Mouse (Mus musculus): Measurements from ENCODE around the gene Cd81. TPM values are rescaled to one million over a fixed set of nuclear protein-coding genes. Genes with fewer than 3 reads are reported as not detected.

The Cd81 gene
- polyA plus RNA-seq, 1 experiment = 103 TPM

DNA sequence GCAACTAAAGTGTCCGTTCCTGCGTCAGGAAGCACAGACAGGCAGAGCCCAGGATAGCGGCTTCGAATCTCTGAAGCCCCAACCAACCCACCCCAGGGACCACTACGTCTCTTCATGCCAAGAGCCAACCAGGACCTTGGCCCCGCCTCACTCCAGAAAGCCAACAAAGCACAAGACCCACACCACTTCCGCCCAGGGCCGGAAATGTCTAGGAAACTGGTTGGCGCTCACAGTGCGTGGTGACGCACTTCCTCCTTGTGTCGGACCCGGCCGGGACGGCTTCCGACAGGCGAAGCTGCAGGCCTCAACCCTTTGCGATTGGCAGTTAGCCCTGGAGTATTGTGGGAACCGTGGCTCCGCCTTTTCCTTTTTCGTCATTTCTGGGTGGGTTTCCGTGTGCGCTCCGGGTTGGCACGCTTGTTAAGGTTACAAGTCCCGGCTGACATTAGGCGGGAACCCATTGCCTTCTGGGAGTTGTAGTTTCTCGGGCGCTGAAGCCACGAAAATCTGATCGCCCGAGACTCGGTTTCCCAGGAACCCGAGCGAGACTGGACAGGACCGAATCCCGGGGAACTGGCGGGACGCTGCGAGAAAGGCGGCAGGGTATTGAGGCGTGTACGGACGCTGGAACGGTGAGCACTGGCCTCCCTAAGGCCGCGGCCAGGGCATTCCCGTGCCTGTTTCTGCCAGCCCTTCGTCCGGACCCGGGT lies 16.5 kb downstream of the Cd81 start, which contains the start of gene Tssc4:
TSS of gene Tssc4 (plus strand) at position 368 of the 710 bp plus-strand sequence.
- TF ChIP-seq GATA1 (IDR thresholded peaks at IDR 0.05; ENCODE audit: low read length) = no peak

DNA sequence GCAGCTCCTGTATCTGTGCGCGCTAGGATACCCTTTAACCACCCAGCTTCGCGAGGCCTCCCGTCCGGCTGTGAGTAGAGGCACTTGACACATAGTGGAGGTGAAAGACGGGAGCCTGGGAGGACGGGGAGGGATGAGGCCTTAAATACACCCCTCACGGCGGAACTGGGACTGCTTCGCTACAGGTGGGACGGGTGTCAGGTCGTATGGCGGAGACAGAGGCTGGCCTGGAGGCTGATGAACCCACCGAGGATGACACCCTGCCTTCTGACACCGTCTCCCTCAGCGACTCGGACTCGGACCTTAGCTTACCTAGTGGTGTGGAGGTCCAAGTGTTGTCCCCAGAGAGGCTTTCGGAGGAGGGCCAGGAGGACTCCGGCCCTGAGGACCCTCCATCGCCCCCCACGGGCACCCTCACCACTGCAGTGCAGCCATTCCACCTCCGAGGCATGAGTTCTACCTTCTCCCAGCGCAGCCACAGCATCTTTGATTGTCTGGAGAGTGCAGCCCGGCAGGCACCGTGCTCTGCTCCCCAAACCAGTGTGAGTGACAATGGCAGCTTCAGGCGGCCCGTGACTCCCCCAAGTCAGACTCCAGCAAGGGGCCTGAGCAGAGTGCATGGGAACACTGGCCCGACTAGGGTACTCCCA lies 17.3 kb downstream of the Cd81 start:
- TF ChIP-seq GATA1 (IDR thresholded peaks at IDR 0.05; ENCODE audit: low read length) = no peak

DNA sequence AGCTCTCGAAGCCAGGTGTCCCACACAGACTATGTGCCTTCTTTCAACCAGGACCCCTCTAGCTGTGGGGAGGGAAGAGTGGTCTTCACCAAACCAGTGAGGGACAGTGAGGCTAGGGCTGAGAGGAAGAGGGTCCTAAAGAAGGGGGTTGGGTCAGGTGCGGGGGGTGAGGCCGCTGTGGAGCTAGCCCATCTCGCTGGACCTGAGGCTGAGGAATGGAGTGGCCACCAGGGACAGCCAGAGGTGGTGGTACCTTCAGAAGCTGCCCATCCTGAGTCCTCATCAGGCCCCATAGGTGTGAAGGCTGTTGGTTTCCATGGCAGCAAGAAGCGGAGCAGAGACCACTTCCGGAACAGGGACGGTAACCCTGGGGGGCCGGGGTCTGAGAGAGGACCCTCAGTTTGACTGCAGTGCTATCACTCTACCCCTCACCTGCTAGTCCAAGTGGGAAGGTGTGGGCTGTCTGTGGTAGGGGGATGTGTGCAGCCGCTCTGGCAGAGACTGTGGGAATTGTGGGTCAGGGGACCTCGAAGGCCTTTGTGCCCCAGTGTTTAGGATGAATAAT lies 18.0 kb downstream of the Cd81 start:
- TF ChIP-seq GATA1 (IDR thresholded peaks at IDR 0.05; ENCODE audit: low read length) = no peak

DNA sequence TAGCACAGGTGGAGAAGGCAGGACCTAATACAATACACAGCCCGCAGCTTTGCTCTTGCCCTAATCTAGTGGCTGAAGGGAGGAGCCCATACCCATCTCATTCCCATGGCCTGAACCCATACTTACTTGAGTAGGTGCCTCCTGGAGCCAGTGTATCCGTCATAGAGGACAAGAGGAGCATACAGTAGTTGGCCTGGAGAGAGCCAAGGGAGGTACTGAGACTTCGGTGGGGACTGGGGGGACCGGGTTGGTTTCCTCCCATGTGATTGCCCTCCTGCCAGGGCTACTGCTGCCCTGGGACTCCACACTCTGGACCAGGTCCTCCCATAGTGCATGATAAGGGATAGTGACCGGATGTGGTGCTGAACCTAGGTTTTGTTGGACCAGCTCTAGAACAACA lies 20.1 kb downstream of the Cd81 start:
- TF ChIP-seq GATA1 (IDR thresholded peaks at IDR 0.05; ENCODE audit: low read length) = no peak

DNA sequence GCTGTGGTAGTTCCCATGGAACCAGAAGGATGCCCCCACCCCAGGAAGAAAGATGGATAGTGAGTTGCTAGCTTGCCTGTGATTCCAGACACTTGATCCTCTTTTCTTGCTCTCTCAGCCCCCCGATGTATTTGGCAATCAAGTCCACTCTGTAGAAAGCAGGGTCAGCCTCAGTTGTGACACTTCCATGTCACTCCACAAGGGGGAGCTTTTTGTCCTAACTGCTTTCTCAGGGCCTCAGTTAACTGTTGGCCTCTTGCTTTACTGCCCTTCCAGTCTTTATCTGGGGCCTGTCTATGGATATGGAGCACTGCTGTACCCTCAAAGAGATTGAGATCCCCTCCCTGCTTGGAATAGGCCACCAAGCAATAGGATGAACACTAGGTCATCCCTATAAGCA lies 20.5 kb downstream of the Cd81 start:
- TF ChIP-seq GATA1 (IDR thresholded peaks at IDR 0.05; ENCODE audit: low read length) = no peak

DNA sequence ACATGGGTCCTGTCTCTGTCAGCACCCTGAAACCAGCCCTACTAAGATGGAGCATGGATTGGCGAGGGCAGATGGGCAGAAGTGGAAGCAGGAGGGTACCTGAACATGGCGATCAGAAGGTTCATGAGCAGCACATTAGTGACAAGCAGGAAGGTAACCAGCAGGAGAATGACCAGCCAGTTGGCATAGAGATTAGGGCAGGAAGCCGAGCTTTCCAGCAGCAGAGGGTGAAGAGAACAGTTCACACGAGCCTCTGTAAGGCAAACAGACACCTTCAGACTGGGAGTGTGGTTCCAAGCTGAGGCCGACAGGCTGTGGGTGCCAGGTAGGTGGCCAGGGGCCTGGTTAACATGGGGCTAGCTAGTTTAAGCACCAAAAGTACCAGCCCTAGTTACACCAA lies 22.9 kb downstream of the Cd81 start:
- no peak for TF ChIP-seq GATA1 (IDR thresholded peaks at IDR 0.05; ENCODE audit: low read length)

DNA sequence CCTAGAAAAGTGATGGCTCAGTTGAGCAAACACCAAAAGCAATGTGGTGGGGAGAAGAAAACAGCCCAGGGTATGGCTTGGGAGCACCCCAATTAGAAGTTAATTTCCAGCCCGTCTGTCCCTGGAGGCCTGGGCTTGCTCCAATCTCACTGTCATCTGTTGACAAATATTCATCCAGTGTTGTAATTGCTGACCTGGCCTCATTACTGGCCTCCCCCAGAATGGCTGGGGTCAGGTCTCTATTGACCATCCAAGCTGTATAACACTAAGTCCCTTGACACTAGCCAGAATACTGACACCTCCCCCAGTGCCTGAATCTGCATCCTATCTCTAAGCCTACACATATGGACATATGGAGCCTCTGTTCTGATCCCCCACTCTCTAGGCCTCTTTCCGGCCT lies 24.8 kb downstream of the Cd81 start:
- TF ChIP-seq GATA1 (IDR thresholded peaks at IDR 0.05; ENCODE audit: low read length) = no peak

DNA sequence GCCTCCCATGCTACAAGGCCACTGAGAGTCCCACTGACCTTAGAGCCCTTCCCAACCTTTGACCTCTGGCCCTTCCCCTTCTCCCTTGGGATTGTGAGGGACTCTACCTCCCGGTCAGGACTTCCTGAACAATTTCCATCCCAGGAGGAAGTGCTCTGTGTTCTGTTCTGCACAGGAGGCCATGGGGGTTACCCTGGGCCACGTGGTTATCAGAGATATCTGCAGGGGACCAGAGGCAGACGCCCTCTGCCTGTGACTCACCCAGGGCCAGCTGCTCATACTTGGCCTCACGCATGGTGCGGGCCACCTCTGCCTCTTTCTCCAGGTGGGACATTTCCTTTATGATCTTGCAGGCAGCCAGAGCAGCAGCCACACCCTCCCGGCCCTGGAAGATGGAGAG lies 29.5 kb downstream of the Cd81 start:
- no peak for TF ChIP-seq GATA1 (IDR thresholded peaks at IDR 0.05; ENCODE audit: low read length)

DNA sequence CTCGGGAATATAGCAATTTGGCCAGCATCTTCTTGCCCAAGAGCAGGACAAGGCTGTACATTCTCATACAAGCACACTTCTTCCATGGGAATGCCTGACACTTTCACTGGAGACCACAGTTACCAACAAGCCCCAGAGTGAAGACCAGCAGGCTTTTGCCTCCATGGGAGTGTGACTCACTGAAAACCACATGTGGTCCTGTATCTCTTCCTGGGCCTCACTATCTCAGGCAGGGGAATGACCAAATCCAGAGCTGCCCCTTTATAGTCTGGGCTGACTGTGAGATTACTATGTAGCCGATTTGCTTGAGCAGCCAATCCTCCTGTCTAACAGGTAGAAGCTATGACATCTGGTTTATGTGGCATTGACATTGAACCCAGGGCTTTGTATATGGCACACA lies 31.2 kb downstream of the Cd81 start:
- TF ChIP-seq GATA1 (IDR thresholded peaks at IDR 0.05; ENCODE audit: low read length) = no peak

DNA sequence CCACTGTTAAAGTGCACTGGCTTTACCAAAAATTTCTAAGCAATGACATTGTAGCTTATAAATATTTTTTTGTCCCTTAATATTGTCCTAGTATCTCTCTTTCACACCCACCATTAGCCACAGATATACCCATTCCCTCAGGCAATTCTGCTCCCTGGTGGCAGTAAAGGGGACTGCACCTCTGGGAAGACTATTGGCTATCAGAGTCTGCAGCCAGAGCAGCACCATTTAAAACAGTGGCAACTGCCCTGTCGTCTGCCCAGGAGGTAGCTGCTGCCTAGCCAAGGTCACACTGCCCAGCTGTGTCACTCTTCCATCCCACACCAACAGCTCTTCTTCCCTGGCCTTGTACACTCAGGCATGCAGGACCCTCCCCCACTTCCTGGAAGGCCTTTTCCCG lies 33.8 kb downstream of the Cd81 start:
- TF ChIP-seq GATA1 (IDR thresholded peaks at IDR 0.05; ENCODE audit: low read length) = no peak

DNA sequence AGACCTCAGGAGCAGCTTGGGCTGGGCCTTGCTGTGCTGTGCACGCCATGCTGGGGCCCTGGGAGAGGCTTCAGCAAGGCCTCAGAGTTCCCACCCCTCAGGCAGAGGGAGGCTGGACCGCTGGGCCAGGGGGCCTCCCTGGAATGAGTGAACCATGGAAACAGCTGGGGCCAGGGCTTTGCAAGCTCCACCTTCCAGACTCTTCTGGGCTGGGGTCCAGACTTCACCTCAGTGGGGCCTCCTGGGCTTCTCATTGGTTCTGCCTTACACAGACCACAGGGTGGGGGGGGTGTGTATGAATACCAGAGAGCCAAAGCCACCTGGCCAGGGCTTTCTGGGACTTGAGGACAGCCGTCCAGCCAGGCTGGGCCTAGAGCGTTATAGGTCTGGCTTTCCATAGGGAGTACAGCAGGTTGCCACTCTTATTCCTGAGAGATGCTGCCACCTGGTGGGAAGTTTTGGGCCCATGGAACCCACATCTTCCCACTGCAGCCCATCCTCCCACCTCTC lies 34.6 kb downstream of the Cd81 start:
- TF ChIP-seq GATA1 (IDR thresholded peaks at IDR 0.05; ENCODE audit: low read length) = no peak

DNA sequence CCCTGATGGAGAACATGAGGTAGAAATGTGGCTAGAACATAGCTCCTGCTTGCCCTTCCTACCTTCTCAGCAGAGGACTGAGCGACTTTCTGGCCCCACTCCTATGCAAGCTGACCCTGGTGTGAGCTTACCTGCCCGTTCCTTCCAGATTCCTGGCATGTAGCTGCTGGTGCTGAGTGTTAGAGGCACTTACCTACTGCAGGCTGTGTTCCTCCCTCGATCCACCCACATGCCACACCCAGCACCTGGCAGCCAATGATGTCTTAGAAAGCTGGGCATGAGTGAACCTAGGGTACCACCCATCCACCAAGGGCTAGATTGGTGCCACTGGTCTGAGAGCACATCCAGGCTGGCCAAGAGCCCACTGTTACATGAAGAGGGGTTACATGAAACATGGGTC lies 41.3 kb downstream of the Cd81 start:
- TF ChIP-seq GATA1 (IDR thresholded peaks at IDR 0.05; ENCODE audit: low read length) = no peak

DNA sequence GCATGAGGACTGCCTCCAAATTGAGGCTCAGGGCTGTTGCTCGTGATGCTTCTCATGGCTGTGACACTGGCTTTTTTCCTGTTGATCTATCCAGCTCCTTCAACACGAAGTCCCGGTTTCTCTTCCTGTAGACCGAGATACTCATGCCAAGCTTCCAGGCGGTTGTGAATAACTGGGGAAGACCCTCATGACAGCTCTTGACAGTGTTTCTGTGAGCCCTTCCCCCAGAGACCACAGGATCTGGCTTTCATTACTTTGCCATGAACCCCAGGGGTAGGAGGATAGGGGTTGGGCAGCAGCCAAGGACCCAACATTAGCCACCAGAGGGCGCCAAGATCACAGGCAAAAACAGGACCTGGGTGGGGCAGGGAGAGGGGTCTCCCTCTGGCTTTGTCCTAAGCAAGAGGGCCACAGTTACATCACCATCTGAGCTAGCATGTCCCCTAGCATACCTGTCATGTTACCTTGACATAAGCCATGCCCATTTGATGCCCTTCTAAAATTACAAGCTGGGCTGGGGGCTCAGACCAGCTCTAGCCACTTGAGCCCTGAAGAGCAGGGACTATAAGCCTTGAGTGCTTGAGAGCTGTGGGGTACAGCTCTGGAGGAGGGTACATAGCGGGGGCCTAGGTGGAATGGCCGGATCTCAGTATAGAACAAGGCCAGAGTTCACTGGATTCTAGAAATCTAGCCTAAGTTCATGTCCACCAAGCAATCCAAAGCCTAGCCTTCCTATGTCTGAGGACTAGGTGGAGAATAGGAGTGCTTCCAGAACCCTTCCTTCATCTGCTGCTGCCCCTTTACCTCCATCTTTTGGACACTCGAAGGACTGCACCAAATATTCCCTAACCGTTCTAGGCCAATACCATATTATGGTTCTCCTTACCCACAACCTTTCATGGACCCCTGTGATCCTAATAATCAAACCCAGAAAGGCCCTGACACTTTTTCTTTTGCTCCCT lies 42.3 kb downstream of the Cd81 start, which contains the start of gene Trpm5:
TSS of gene Trpm5 (minus strand) at position 51 of the 962 bp plus-strand sequence.
- no peak for TF ChIP-seq GATA1 (IDR thresholded peaks at IDR 0.05; ENCODE audit: low read length)

DNA sequence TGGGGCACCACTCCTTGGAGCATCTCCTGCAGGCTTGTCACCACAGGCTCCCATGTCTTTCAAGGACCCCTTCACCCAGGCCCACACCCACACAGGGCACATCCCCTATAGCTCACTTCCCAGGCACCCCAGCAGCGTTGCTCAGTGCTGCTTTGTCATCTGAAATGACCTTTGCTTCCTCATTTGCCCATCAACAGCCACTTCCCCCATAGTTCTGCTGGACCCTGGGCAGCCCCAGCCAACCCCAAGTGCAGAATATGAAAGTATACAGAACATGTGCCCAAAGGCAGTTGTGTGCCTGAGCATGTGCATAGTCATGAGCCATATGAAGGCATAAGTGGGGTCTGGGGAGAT lies 43.0 kb downstream of the Cd81 start:
- TF ChIP-seq GATA1 (IDR thresholded peaks at IDR 0.05; ENCODE audit: low read length) = no peak

DNA sequence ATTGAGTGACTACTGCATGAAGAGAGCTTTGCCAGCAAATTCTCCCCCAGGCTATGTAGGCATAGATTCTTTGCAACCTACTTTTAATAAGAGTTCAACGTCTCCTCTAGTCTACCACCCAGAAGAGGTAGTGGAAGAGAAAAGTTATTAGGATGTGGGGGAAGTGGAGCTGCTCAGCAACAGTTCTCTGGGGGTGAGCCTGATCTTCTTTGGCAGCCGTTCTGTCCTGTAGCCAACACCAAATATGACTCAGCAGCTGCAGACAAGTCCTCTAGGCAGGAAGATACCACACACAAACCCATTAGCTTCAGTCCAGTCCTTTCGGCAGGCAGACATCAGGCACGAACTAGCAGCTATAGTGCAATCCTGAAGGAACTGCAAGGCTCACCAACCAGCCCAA lies 48.2 kb downstream of the Cd81 start:
- no peak for TF ChIP-seq GATA1 (IDR thresholded peaks at IDR 0.05; ENCODE audit: low read length)
